Mouse (Mus musculus): ENCODE measurements around the gene Radil.

DNA sequence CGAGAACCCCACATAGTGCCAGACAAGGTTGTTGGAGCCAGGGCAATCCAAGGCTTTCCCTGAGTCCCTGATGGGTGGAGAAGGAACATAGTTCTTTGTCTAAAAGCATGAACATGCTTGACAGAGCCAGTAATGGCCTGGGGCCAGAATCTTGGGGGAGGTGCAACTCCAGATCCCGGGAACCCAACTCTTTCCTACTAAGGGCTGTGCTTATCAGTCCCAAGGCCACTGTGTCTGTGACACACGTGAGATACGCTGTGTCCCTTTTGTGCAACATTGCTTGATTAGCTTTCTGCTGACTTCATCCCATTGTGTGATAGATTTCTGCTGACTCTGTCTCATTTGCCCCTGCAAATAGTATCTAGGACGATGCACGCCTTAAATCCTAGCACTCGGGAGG lies 25.9 kb upstream of the Radil start:
- TF ChIP-seq CTCF (IDR thresholded peaks at IDR 0.05; ENCODE audit: insufficient read depth, low read depth, low read length), result no peak
- no peak for TF ChIP-seq POLR2A (IDR thresholded peaks at IDR 0.05; ENCODE audit: insufficient read depth, low read depth, low read length)

All from olfactory bulb, adult 2 months (tissue).